Mouse (Mus musculus) CD8-positive naive resting alpha-beta T cell, adult 2 months (primary cell): ENCODE results near the gene Sec14l5.
"Not testable (repeated sequence)": the region's sequence is repeated elsewhere in the genome, so short reads cannot be mapped to it uniquely, and the experiment has no call there.

Source experiments
- DNase-seq, 2 experiments: peaks; one replicate each; pipeline ENCODE4 v3.0.0; 2022; ENCODE audit warnings: low read depth in 2 of 2, low spot score in 2 of 2

The Sec14l5 gene

GRCm38 (mm10) chr16:5214126-5214525, 67.2 kb downstream of the Sec14l5 start:
- DNase-seq: no peak

GRCm38 (mm10) chr16:5216686-5217085, 69.8 kb downstream of the Sec14l5 start:
- no peak for DNase-seq

- DNase-seq: no peak
These were observed 70.6 kb downstream of the Sec14l5 start for GRCm38 (mm10) chr16:5217341-5218133.

GRCm38 (mm10) chr16:5221403-5221802, 74.5 kb downstream of the Sec14l5 start:
- no peak for DNase-seq

- no peak for DNase-seq
These were observed 75.2 kb downstream of the Sec14l5 start, which contains the start of gene AU021092 for GRCm38 (mm10) chr16:5222140-5222539. Gene AU021092, minus strand, starts transcription at chr16:5222299.

GRCm38 (mm10) chr16:5226534-5226933, 79.6 kb downstream of the Sec14l5 start:
- not testable (repeated sequence) for DNase-seq

- not testable (repeated sequence) for DNase-seq
These were observed 80.6 kb downstream of the Sec14l5 start for GRCm38 (mm10) chr16:5227501-5227900.

- DNase-seq: not testable (repeated sequence)
These were observed 81.2 kb downstream of the Sec14l5 start for GRCm38 (mm10) chr16:5228103-5228502.

GRCm38 (mm10) chr16:5232982-5233381, 86.1 kb downstream of the Sec14l5 start:
- DNase-seq: no peak

- DNase-seq: peak; percentile 82 to 85
These were observed 86.8 kb downstream of the Sec14l5 start, which contains the start of gene Alg1 for GRCm38 (mm10) chr16:5233418-5234313. Gene Alg1, plus strand, starts transcription at chr16:5233621.
